Mouse (Mus musculus) midbrain, postnatal 0 days (tissue): ENCODE data around the gene Arid1b. TPM values are rescaled to one million over a fixed set of nuclear protein-coding genes. Genes with fewer than 3 reads are reported as not detected.

ENCODE experiments used
- ATAC-seq: fragments of 200-750 bp; cut with Nextera tagmentation; 2 replicates; pipeline ENCODE4 v1.8.0; 2017; ENCODE audit warnings: moderate number of reproducible peaks, mild to moderate bottlenecking, moderate TSS enrichment, moderate library complexity; ENCODE audit not compliant: low FRiP score
- DNase-seq: peaks from one replicate; pipeline ENCODE4 v3.0.0-alpha.2; 2015; ENCODE audit warnings: low spot score
- H3K27ac ChIP-seq: fragments of 300-500 bp; sonication (generic); 2 replicates; pipeline ENCODE4 v1.5.1; 2014; ENCODE audit warnings: low read depth, mild to moderate bottlenecking, low read length, mixed read lengths
- H3K27me3 ChIP-seq: fragments of 300-500 bp; sonication (generic); 2 replicates; pipeline ENCODE4 v1.6.1; 2014; ENCODE audit warnings: low read length, control low read depth, mixed read lengths; ENCODE audit not compliant: insufficient read depth
- H3K36me3 ChIP-seq: fragments of 300-500 bp; sonication (generic); 2 replicates; pipeline ENCODE4 v1.6.1; 2014; ENCODE audit warnings: low read length, control low read depth, mixed read lengths; ENCODE audit not compliant: insufficient read depth
- H3K4me1 ChIP-seq: fragments of 300-500 bp; sonication (generic); 2 replicates; pipeline ENCODE4 v1.6.1; 2014; ENCODE audit warnings: mild to moderate bottlenecking, control low read depth, antibody characterized with exemption, low read length, mixed read lengths; ENCODE audit not compliant: insufficient read depth
- H3K4me2 ChIP-seq: fragments of 300-500 bp; sonication (generic); 2 replicates; pipeline ENCODE4 v1.6.1; 2014; ENCODE audit warnings: low read depth, mild to moderate bottlenecking, low read length, mixed read lengths; ENCODE audit not compliant: poor library complexity, severe bottlenecking
- H3K4me3 ChIP-seq: fragments of 300-500 bp; sonication (generic); 2 replicates; pipeline ENCODE4 v1.5.1; 2014; ENCODE audit warnings: low read depth, mild to moderate bottlenecking, low read length, moderate library complexity
- H3K9ac ChIP-seq: fragments of 300-500 bp; sonication (generic); replicated peaks from 2 replicates; pipeline ENCODE4 v1.6.1; 2014; ENCODE audit warnings: mild to moderate bottlenecking, low read length, moderate library complexity, mixed read lengths; ENCODE audit not compliant: poor library complexity, severe bottlenecking
- H3K9me3 ChIP-seq: fragments of 300-500 bp; sonication (generic); 2 replicates; pipeline ENCODE4 v1.6.1; 2016; ENCODE audit warnings: low read length, control low read depth
- CTCF ChIP-seq: IDR thresholded peaks from 2 replicates; pipeline ENCODE4 v1.5.1; 2016; ENCODE audit warnings: antibody characterized with exemption, mild to moderate bottlenecking
- WGBS: fragments of 180-500 bp; shearing (Covaris S2); extraction: QIAGEN DNeasy Blood & Tissue Kit; methylation state at CpG from one replicate; pipeline ENCODE4 v1.1.7; 2014; 5-methylcytosine and 5-hydroxymethylcytosine counted together
- polyA plus RNA-seq: library from polyadenylated mRNA; unstranded; fragments of >200 nt; fragmentation: Nextera tagmentation; extraction: Ambion mirVana; gene quantifications from 2 replicates; pipeline ENCODE4 v1.2.1, GENCODE M21; 2015
- total RNA-seq: library from RNA; depleted of rRNA; stranded (reverse); fragments of >200 nt; gene quantifications from 2 replicates; pipeline ENCODE4 v1.2.3, GENCODE M21; 2014

The Arid1b gene
- total and polyA plus RNA-seq, 2 experiments from 2014 or later: 11.9 to 73.3 TPM

GRCm38 (mm10) chr17:5216965-5217546 lies 222.9 kb downstream of the Arid1b start:
- H3K27ac ChIP-seq: no peak overlapping the region
- 50% methylated on average over 10 of the region's 10 CpGs for WGBS
- H3K9ac ChIP-seq: no peak overlapping the region
- DNase-seq: peak; percentile 56
- no peak overlapping the region for H3K4me3 ChIP-seq
- no peak for TF ChIP-seq CTCF
- H3K9me3 ChIP-seq: no peaks in the 10 kb centered on the region
- H3K4me2 ChIP-seq: no peak overlapping the region
- ATAC-seq: no peak
- H3K4me1 ChIP-seq: peaks cover 20% of the 10 kb centered on the region
- no peaks in the 10 kb centered on the region for H3K36me3 ChIP-seq
- no peaks in the 10 kb centered on the region for H3K27me3 ChIP-seq

DNA sequence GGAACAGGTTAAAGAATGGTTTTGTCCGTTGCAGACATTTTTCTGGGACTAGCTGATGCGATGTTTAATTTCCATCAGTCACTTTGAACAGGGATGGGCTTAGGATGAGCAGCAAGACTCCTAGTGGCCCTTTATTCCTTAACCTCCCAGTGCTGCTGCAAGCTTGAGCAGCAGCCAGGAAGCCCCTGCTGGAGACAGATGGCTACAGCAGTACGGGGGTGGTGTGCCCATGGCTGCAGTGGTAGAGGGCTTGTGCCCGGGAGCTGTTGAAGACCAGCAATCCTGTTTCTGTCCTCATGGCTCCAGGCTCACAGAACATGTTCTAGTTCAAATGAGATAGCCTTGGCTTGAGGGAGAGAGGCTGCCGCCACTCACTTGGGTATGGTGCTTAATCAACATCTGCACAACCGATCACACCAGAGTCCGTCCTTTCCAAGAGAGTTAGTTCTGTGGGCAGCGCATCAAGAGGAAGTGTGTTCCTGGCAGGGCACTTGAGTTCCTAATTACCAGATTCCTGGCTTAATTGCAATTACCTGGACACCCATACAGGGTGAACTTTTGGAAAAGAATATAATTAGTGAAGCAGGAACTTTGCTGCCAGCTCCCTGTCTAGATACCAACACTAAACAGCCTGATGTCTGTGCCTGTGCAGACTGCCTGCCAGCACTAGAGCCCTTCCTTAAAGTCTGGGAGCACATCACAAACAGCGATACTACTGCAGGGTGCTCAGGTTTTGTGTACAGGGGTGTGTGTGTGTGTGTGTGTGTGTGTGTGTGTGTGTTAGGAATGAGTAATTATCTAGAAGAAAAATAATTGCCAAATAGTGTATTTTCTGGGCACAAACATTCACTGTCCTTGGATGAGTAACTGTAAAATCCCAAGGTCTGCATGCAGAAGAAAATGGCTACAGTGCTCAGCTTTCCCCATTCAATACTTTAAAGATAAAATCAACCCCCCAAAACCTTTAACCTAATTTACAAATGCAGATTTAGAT lies 224.0 kb downstream of the Arid1b start:
- DNase-seq (peak; percentile 56), ATAC-seq (peak; percentile 52; the same call in 1 of the 2 replicates)
- no peak overlapping the region for H3K4me2 ChIP-seq
- H3K27ac ChIP-seq: no peak overlapping the region
- no peaks in the 10 kb centered on the region for H3K9me3 ChIP-seq
- H3K36me3 ChIP-seq: no peaks in the 10 kb centered on the region
- H3K27me3 ChIP-seq: no peaks in the 10 kb centered on the region
- H3K9ac ChIP-seq: no peak overlapping the region
- TF ChIP-seq CTCF: peak; percentile 61
- peaks cover 12% of the 10 kb centered on the region; the same call in 1 of the 2 replicates for H3K4me1 ChIP-seq
- no peak overlapping the region for H3K4me3 ChIP-seq
- WGBS: 68% methylated on average over 9 of the region's 9 CpGs

DNA sequence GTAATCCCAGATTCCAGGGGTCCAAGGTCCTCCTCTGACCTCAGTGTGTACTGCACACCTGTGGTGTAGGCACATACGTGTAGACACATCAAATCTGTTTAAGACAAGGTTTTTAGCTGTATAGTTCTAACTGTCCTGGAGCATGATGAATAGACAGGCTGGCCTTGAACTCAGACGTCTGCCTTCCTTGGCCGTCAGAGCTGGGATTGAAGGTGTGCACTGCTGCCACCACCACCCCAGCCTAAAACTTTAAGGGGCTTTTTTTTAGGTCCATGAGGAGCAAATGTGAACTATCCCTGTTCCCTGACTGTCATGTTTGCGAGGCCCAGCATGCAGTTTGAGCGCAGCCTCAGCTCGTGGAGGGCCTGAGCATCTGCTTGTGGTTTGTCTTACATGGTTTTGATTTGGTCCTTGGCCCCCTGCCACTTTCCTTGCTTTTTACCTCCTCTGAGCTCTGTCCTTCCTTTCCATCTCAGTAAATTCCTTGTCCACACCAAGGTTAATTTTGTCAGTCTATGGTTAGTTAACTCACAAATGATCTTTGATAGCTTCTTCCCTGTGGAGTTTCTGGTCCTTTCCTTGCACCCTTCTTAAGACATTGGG lies 224.9 kb downstream of the Arid1b start:
- Histone ChIP-seq H3K27me3 (no peaks in the 10 kb centered on the region), H3K27ac (no peak overlapping the region), H3K4me1 (peaks cover 12% of the 10 kb centered on the region; the same call in 1 of the 2 replicates), H3K9ac (no peak overlapping the region), H3K36me3 (no peaks in the 10 kb centered on the region), H3K4me2 (no peak overlapping the region), H3K9me3 (no peaks in the 10 kb centered on the region), H3K4me3 (no peak overlapping the region)
- TF ChIP-seq CTCF: no peak
- 81% methylated on average over 6 of the region's 6 CpGs for WGBS
- DNase-seq (no peak), ATAC-seq (no peak)

DNA sequence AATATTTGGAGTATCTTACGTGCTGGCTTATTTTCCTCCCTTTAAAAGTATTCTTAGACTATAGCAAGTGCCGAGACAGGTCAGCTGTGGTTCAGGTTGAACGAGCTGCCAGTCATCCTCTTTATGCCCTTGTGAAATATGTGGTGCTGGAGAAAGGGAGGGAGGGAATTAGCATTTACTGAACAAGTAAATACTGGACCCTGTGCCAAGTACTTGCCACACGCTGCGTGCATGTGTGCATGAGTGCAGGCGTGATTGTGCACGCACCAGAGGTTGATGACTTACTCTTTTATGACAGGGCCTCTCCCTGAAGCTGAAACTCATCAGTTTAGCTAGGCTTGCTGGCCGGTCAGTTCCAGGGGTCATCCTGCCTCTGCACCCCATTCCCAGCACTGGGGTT lies 226.9 kb downstream of the Arid1b start:
- DNase-seq: peak; percentile 75
- no peak for TF ChIP-seq CTCF
- Histone ChIP-seq H3K36me3 (no peaks in the 10 kb centered on the region), H3K4me2 (no peak overlapping the region), H3K27ac (no peak overlapping the region), H3K4me3 (no peak overlapping the region), H3K9ac (no peak overlapping the region), H3K9me3 (no peaks in the 10 kb centered on the region), H3K4me1 (peaks cover 12% of the 10 kb centered on the region; the same call in 1 of the 2 replicates), H3K27me3 (no peaks in the 10 kb centered on the region)
- WGBS: 37% methylated on average over 8 of the region's 8 CpGs
- no peak for ATAC-seq

GRCm38 (mm10) chr17:5221558-5221957 lies 227.4 kb downstream of the Arid1b start:
- H3K9me3 ChIP-seq: no peaks in the 10 kb centered on the region
- H3K4me1 ChIP-seq: peaks cover 12% of the 10 kb centered on the region; the same call in 1 of the 2 replicates
- H3K9ac ChIP-seq: no peak overlapping the region
- no peak overlapping the region for H3K4me2 ChIP-seq
- DNase-seq (no peak), ATAC-seq (no peak)
- no peak overlapping the region for H3K4me3 ChIP-seq
- no peaks in the 10 kb centered on the region for H3K36me3 ChIP-seq
- no peaks in the 10 kb centered on the region for H3K27me3 ChIP-seq
- no peak for TF ChIP-seq CTCF
- 53% methylated on average over 4 of the region's 4 CpGs for WGBS
- H3K27ac ChIP-seq: no peak overlapping the region
